In the genomic region with DNA sequence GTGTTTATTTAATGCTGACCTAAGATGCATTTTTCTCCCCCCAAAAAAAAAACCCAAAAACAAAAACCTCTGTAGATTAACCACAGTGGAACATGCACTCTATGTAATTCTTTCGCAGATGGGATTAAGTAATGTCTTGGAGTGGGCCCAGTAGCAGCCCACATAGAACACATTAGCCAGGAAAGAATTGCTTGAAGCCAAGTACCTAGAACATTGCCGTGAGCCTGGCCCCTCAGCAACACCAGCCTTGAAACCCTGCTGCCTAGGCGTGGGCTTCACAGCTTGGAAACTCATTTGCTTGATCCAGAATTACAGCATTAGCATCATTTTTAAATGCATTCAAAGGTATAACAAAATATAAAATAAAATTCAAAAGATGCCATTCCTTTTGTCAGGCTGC, we compare ENCODE assay signal across 27 mouse cellular contexts. TPM values are rescaled to one million over a fixed set of nuclear protein-coding genes. Genes with fewer than 3 reads are reported as not detected.
DNase-seq lines count a peak whose midpoint lies in the region; ATAC-seq and TF ChIP-seq lines count a peak whose summit lies in the region.
"Had no signal": no experiment of that assay in that cellular context is flagged by ENCODE, and none has a peak within 500 bp of the region (broad histone marks: within the 10 kb centered on the region; RNA-seq: fewer than 3 reads in every experiment).

No protein-coding gene starts in this region.

- peak overlapping the region; percentile 83 for H3K27ac ChIP-seq in layer of hippocampus, adult 2 months
- H3K27ac ChIP-seq: embryonic facial prominence, embryonic 15.5 days; forebrain, embryonic 15.5 days; heart, embryonic 10.5 days; hindbrain, embryonic 15.5 days; intestine, embryonic 15.5 days; limb, embryonic 13.5 days; liver, embryonic 12.5 days; neural tube, embryonic 15.5 days; stomach, embryonic 15.5 days had no signal

- no peak for TF ChIP-seq CTCF in layer of hippocampus, adult 2 months (conservative IDR thresholded peaks at IDR 0.05)

- H3K4me3 ChIP-seq in layer of hippocampus, adult 2 months = no peak overlapping the region
- H3K4me3 ChIP-seq: embryonic facial prominence, embryonic 15.5 days; forebrain, embryonic 15.5 days; heart, embryonic 10.5 days; hindbrain, embryonic 15.5 days; intestine, embryonic 15.5 days; limb, embryonic 13.5 days; liver, embryonic 12.5 days; neural tube, embryonic 15.5 days; stomach, embryonic 15.5 days had no signal

- peak; percentile 94 for ATAC-seq in frontal cortex, adult (ENCODE audit: low TSS enrichment)
- no peak for ATAC-seq in erythroid progenitor cell, adult 5-6 weeks (replicated peaks; ENCODE audit: low FRiP score, poor library complexity, severe bottlenecking)
- ATAC-seq: forebrain, embryonic 15.5 days; intestine, embryonic 15.5 days; liver, embryonic 12.5 days had no signal

- intact Hi-C loops in left cerebral cortex, postnatal 14 days (cut with DNase I) = loop anchor here (5.0 kb wide), 1 partner anchor 38 kb away; no protein-coding TSS in a partner anchor
- intact Hi-C loops in left cerebral cortex, postnatal 10 days (cut with DNase I) = no loop called here

- DNase-seq in frontal cortex, postnatal 14 days (ENCODE audit: low spot score in 2 of 2) = no peak
- DNase-seq in left cerebral cortex, postnatal 14 days (ENCODE audit: low spot score in 2 of 2) = peak; percentile 44 to 78
- no peak for DNase-seq in left cerebral cortex, postnatal 10 days (ENCODE audit: extremely low spot score in 1 of 2, low spot score in 2 of 2)
- DNase-seq in layer of hippocampus, adult 2 months (ENCODE audit: low spot score in 2 of 2) = peak; percentile 66 to 82
- peak; percentile 52 to 60 for DNase-seq in right cerebral cortex, postnatal 36 days (ENCODE audit: low spot score in 2 of 2)
- no peak for DNase-seq in kidney, postnatal 14 days
- DNase-seq: adrenal gland, postnatal 14 days; cerebellum, adult 11 months; cerebellum, adult 9-11 months; gastrocnemius, postnatal 36 days; kidney, adult 9 months; kidney, postnatal 36 days; lung, adult 18-20 months; lung, postnatal 10 days; thymus, adult 18-20 months; thymus, postnatal 4 days had no signal

RNA-seq across cellular contexts. Expression of gene Klf3, which starts 21.6 kb away (rescaled TPM):
- total RNA-seq in left cerebral cortex, postnatal 14 days (2021) = 10 to 100 TPM; 24.2 to 31.2 TPM
- total RNA-seq in left cerebral cortex, postnatal 10 days (2021) = 10 to 100 TPM; 25.7 to 27.3 TPM
- 10 to 100 TPM; 55.0 to 55.2 TPM for total RNA-seq in layer of hippocampus, adult 2 months (2021)
- total RNA-seq in erythroid progenitor cell, adult 5-6 weeks (2015; ENCODE audit: low replicate concordance) = 583 and 622 TPM in 2 replicates
- total RNA-seq in erythroid progenitor cell, adult 5-6 weeks (2017; ENCODE audit: low replicate concordance) = 406 and 427 TPM in 2 replicates

Comparison
In these comparisons a context has a peak if more than half of its experiments do, and no peak if none do; other contexts are left out.
1. DNase-seq: peak in left cerebral cortex, postnatal 14 days (2 of 2), layer of hippocampus, adult 2 months (2 of 2) and right cerebral cortex, postnatal 36 days (2 of 2); none in frontal cortex, postnatal 14 days (0 of 2), left cerebral cortex, postnatal 10 days (0 of 2) and kidney, postnatal 14 days (single experiment).
2. RNA of gene Klf3, which starts 21.6 kb away (total RNA-seq): 406 to 622 TPM in erythroid progenitor cell, adult 5-6 weeks; 55.0 to 55.2 TPM in layer of hippocampus, adult 2 months, 24.2 to 31.2 TPM in left cerebral cortex, postnatal 14 days and 25.7 to 27.3 TPM in left cerebral cortex, postnatal 10 days; every median in the first group is over 4 times any median in the second.